Mouse (Mus musculus) heart, postnatal 36 days (tissue): ENCODE measurements around the gene 1810037I17Rik. TPM values are rescaled to one million over a fixed set of nuclear protein-coding genes. Genes with fewer than 3 reads are reported as not detected.
"Not testable (repeated sequence)": the region's sequence is repeated elsewhere in the genome, so short reads cannot be mapped to it uniquely, and the experiment has no call there.

Experiments used
- DNase-seq, 2 experiments: peaks; one replicate each; pipeline ENCODE4 v3.0.0; 2021 to 2022
- intact Hi-C: fragments of 180-260 bp; cut with DNase I; formaldehyde crosslinking; loops from one replicate; pipeline ENCODE4 v1.15.1; 2025
- total RNA-seq, 2 experiments: library from RNA; stranded (reverse); gene quantifications; 2 replicates each; pipeline ENCODE4 v1.2.3; 2021

The 1810037I17Rik gene
- total RNA-seq, 2 experiments from 2014 or later: 91.5 to 110 TPM

GRCm38 (mm10) chr3:122923147-122923546 is 856 bp upstream of the 1810037I17Rik start:
- DNase-seq: no peak
- intact Hi-C loops: loop anchor here (10.0 kb wide), 1 partner anchor 628 kb away; the partner anchor contains the start of gene Bcar3

GRCm38 (mm10) chr3:122929723-122930122 is 5.7 kb downstream of the 1810037I17Rik start:
- no peak for DNase-seq
- intact Hi-C loops: loop anchor here (10.0 kb wide), 1 partner anchor 635 kb away; the partner anchor contains the start of gene Bcar3

- no peak for DNase-seq
- intact Hi-C loops: no loop called here
Measured at GRCm38 (mm10) chr3:122932466-122932865, 8.5 kb downstream of the 1810037I17Rik start.

- DNase-seq, intact Hi-C loops: not testable (repeated sequence)
Measured at GRCm38 (mm10) chr3:122937176-122937575, 13.2 kb downstream of the 1810037I17Rik start.

- intact Hi-C loops: loop anchor here (1.0 kb wide), 2 partner anchors 164 to 220 kb away; no protein-coding TSS in a partner anchor
- peak; percentile 50 to 58 for DNase-seq
Measured at GRCm38 (mm10) chr3:122939215-122939614, 15.2 kb downstream of the 1810037I17Rik start.

- intact Hi-C loops: loop anchor here (1.0 kb wide), 1 partner anchor 32 kb away; no protein-coding TSS in a partner anchor
- no peak for DNase-seq
Measured at GRCm38 (mm10) chr3:122943387-122943890, 19.4 kb downstream of the 1810037I17Rik start.

GRCm38 (mm10) chr3:122950129-122950528 is 26.1 kb downstream of the 1810037I17Rik start:
- intact Hi-C loops: no loop called here
- no peak for DNase-seq

- intact Hi-C loops: no loop called here
- no peak for DNase-seq
Measured at GRCm38 (mm10) chr3:122964301-122964700, 40.3 kb downstream of the 1810037I17Rik start.

GRCm38 (mm10) chr3:122968391-122968790 is 44.4 kb downstream of the 1810037I17Rik start:
- intact Hi-C loops: no loop called here
- DNase-seq: no peak

- intact Hi-C loops: no loop called here
- DNase-seq: no peak
Measured at GRCm38 (mm10) chr3:122972126-122972822, 48.3 kb downstream of the 1810037I17Rik start.

GRCm38 (mm10) chr3:122974833-122975232 is 50.8 kb downstream of the 1810037I17Rik start:
- no peak for DNase-seq
- intact Hi-C loops: loop anchor here (1.0 kb wide), 1 partner anchor 32 kb away; no protein-coding TSS in a partner anchor

- intact Hi-C loops: loop anchor here (1.0 kb wide), 1 partner anchor 32 kb away; no protein-coding TSS in a partner anchor
- DNase-seq: no peak
Measured at GRCm38 (mm10) chr3:122975363-122975762, 51.4 kb downstream of the 1810037I17Rik start.

Other genes with a start within 250 kb of the 1810037I17Rik start
- 1 to 10 TPM; 3.5 to 4.9 TPM for gene Pde5a, start 195.3 kb upstream of the 1810037I17Rik start, total RNA-seq
- gene Fabp2, start 29.1 kb upstream of the 1810037I17Rik start, total RNA-seq: not detected
- not detected for gene Gm10959, start 4.8 kb upstream of the 1810037I17Rik start, total RNA-seq
- 10 to 100 TPM in 1 of 2 experiments, 1 to 10 TPM in 1; 8.6 to 12.5 TPM for gene Usp53, start 60.3 kb downstream of the 1810037I17Rik start, total RNA-seq
- gene Myoz2, start 110.8 kb downstream of the 1810037I17Rik start, total RNA-seq: 1,000 to 10,000 TPM; 2,084 to 2,239 TPM